Mouse (Mus musculus): Measurements from ENCODE around the gene Gm21970.
A peak's percentile ranks its signal among the peaks of the same experiment; 100 is the strongest.

Gene Gm21970

DNA sequence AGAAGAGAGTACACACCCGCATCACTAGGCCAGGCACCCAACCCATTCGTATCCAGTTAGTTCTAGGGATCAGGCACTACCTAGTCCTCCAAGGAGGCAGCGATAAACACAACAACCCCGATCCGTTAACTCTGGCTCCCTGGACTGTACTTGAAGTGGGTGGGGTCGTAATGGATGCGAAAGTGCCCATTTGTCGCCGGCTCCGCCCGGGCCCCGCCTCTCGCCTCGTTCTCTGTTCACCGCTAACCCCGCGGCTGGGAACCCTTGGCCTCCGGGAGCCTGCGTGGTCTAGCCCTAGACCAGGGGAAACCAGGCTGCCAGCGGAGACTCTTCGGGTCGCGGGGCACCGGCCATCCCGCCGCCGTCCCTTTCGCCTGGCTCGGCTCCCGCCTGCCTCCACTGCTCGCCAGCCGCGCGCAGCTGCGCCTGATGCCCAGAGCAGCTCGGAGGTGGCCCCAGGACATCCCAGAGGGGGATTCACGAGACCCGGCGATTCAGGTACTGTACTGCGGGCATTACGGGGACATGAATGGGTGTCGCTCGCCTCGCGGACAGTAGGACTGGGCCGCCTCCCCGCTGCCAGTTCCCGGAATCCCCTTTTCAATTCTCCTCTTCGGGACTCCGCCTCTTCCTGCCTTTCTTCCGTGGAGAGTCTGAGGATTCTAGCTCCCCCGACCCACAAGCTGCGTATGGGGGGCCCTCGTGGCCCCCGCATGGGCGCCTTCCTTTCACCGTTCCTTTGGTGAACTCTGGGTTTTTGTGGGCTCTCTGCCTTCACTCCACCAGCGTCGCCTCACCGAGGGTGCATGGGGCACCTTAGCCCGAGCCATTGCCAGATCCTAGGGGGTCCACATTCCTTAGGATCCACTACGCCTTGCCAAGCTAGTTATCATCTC is 18.7 kb upstream of the Gm21970 start, which contains the start of gene Ifnar2:
Gene Ifnar2 (plus strand): TSS at position 207 of the 896 bp plus-strand sequence.
- DNase-seq (ENCODE audit: low read depth, low spot score): peak; percentile 55

DNA sequence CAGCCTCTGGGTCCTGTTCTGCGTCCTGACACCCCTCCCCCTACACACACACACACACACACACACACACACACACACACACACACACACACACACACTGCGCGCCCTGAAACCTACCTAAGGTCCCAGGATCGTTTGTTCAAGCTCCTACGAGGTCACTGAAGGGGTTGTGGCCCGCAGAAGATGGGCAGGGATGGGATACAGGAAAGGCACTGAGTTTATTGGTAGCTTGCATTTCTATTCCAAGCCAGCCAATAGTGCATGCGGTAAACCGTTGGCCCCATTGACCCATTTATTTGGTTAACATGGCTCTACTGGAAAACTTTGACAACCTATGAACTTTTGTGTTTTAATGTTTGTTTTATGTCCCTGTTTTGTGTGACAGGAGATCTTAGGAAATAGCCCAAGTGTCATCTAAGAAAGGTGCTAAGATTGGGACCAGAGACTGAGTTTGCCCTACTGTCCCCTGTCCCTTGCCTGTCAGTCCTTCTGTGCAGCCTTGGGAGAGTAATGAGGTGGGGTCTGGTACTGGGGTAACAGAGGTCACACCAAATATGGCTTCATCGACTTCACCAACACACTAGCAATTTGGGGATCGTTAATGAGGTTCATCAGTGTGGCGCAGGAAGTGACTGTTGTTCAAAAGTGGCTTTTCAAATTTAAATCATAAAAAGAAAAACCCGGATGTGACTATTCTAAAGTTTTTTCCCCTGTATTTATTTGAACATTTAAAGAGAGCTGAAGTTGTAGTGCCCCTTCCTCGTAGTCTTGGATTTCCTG is 17.9 kb upstream of the Gm21970 start:
- no peak for DNase-seq (ENCODE audit: low read depth, low spot score)

DNA sequence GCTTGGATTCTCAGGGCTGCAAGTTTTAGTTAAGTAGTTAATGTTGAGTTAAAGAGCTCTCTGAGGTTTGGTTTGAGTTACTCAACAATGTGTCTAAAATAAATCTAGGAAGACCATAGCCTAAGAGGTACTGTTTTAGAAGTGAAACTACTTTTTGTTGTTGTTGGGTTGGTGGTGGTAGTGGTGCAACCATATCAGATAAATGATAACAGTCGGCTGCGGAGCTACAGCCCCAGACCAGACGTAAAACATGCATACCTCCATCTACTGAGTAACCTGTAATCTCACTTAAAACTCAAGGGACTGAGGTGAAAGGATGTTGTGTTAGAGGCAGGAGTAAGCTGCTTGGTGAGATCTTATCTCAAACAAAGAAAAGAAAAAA is 17.3 kb upstream of the Gm21970 start:
- no peak for DNase-seq (ENCODE audit: low read depth, low spot score)

DNA sequence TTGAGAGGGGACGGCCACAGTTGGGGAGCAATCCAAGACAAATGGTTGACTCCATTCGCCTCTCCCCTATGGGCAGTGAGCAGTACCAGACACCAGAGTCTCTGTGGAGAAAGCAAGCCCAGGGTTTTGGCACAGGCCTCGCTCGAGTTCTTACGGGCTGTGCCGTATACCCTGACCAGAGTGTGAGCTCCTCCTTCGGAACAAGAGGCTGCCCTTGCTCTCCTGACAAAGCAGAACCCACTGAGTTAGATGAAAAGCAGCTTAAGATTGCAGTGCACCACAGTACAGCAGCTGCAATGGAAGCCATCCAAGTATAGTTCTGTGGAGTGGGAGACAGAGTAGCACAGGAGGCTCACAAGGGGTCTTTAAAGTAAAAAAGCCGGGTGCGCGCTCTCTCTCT is 14.8 kb upstream of the Gm21970 start:
- no peak for DNase-seq (ENCODE audit: low read depth, low spot score)

DNA sequence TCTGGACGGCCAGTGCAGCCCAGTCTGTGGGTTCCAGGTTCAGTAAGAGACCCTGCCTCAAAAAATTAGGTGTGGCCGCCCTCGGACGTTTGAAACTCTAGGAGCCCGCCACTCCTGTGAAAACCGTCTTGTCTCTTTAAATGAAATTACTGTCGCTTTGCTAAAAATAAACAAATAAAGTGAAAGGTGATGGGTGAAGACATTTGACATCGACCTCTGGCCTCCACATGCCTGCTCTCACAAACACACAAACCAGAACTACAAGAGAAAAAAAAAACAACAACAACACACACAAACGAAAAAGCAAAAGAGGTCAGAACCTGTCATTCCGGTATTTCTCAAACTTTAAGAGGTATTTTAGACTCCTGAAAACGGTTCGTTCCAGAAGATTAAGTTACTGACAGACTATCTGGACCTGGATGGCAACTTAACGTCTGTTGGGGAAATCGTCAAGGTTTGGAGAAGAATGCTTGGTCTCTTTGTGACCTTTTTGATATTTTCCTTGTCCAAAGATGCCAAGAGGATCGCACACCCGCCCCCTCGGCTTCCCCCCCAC is 13.0 kb upstream of the Gm21970 start:
- DNase-seq (ENCODE audit: low read depth, low spot score): no peak

DNA sequence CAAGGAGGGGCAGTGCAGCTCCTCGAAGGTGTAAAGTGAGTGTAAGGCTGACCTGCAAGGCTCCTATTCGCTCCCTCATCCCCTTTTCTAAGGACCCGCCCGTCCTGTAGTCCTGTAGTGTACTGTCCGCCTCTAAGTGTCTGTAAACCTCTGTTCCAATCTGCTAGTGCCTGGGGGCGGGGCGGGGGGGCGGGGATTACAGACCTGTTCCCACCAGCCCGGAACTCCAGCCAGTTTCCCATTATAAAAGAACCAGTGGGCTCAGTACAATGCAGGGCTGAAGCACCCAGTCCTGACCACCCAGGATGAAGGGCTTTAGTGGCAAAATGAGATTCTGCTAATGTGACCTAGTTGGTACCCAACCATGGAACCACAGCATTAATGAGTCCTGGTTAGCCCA is 12.5 kb upstream of the Gm21970 start:
- no peak for DNase-seq (ENCODE audit: low read depth, low spot score)

DNA sequence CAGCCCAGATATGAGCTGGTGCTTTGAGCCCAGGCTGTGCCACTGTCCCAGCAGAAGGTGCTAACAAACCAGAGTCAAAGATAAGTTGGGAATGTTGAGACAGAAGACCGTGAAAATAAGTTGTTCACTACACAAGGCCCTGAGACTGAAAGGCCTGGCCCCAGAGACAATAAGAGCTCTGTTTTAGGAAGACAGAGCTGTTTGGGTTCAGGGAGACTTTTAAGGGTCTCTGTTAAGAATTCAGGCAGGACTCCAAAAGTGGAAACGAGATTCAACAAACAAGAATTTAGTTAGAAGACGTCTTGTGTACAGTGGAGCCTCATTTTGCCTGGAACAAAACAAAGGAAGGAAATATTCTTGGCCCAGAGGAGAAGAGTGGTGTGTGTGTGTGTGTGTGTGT is 12.1 kb upstream of the Gm21970 start:
- DNase-seq (ENCODE audit: low read depth, low spot score): no peak

DNA sequence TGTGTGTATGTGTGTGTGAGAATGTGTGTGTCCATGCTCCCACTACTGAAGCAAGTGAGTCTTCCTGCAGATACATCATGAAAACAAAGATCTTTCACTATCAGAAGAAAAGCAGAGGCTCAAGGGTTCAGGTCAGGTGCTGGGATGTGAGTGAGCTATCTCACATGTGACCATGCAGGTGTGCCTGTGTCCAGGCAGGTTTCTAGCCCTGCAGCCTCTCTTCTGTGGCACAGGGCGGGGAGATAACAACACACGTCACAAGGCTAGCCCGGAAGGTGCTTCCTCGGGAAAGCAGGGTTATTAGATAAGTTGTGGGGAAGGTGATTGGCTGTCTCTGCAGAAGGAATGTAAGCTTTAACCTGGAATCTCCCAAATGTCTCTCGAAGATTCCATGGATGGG is 11.4 kb upstream of the Gm21970 start:
- no peak for DNase-seq (ENCODE audit: low read depth, low spot score)

DNA sequence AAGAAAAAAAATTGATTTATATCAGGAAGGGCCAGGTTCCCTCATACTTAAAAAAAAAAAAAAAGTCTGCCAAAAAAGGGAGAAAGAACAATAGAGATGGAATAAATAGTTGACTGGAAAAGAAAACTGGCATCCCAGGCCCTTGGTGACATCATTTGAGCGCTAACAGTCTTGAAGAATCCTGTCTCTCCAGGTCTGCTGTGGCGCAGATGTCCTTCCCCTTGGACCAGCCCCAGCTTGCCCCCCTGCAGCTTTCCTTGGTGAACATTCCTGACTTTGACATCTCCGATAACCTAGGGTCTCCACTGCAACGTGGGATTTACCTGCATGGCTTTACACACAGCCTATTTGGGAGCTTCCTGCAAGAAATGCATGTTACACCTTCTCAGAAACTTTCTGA is 9.9 kb upstream of the Gm21970 start:
- DNase-seq (ENCODE audit: low read depth, low spot score): no peak

DNA sequence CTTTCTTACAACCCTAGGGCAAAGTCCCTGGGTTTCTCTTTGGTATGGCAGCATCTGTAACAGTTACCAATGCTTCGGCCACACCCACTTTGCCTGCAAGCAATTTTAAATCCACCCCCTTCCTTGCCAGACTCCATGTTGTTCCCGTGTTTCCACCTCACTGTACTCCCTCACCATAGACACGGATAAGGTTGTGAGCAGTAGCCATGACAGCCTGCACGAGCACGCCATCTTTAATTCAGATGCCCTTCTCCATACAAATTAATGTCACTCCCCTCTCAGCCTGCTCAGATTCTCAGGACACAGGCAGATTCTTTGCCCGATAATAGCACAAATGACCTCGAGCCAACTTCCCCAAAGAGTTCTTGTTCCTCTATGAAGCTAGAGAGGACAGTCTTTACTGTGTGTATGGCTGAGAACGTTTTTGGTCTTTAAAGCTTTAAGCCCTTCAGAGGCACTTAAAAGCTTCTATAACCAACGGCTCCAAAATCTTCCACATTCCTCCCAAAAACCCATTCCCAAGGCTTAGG is 9.2 kb upstream of the Gm21970 start:
- no peak for DNase-seq (ENCODE audit: low read depth, low spot score)

DNA sequence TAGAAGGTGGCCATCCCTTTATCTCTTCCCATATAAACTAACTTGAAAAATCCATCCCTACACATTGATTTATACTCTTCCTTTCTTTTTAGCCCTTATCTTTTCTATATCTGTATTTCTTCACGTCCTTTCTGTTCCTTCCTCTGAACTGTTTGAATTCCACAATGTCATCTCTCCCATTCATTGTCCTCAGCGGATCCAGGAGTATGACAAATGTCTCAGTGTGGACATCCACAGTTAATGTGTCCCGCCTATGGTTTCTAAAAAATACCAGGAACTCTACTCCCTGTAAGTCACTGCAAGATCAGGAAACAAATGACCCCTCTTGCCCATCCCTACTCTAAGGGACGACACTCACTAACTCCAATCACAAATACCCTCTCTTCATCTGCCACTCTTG is 7.3 kb upstream of the Gm21970 start:
- DNase-seq (ENCODE audit: low read depth, low spot score): no peak

DNA sequence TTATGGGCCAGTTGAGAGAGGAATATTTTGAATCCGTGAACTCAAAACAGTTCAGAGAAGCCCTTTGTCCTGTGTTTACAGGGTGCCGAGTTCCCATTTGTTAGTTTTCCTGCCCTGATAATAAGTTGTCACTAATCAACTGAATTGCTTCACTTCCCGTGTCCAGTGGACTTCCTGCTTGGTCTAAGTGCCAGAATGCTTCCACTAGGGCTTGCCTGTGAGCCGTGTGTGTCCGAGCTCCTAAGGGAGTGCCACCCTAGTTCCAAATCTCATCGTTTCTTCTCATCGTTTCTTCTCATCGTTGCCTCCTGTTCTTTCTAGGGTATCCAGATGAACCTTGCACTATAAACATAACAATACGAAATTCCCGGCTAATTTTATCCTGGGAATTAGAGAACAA is 5.9 kb upstream of the Gm21970 start:
- no peak for DNase-seq (ENCODE audit: low read depth, low spot score)

DNA sequence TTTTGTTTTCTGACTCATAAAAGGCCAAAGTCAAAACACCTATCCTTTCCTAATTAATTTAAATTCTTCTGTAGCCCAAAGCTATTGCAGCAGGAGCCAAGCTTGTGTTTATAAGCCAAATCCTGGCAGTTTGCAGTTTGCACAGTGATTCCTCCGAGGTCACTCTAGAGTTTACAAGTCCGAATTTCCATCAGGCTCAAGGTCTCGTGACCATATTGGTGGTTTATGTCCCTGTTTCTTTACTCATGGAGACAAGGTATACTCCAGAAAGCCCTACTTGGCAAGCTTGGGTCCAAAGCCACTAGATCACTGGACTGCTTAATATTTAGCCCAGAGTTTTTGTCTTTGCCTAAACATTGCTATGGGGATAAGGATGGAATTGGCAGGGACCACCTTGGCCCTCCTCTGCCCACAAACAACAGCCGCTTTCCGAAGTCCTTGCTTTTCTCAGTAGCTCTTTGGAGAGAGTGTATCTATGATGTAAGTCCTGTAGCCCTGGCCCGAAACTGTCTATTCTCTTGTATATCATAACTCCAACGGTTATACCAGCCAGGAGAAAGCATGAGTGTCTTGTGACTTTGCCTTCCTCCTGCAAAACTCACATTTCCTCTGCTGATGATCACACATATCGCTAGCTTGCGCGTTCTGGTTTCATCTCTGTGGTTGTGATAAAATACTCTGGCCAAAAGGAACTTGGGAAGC is 5.0 kb upstream of the Gm21970 start:
- DNase-seq (ENCODE audit: low read depth, low spot score): no peak

DNA sequence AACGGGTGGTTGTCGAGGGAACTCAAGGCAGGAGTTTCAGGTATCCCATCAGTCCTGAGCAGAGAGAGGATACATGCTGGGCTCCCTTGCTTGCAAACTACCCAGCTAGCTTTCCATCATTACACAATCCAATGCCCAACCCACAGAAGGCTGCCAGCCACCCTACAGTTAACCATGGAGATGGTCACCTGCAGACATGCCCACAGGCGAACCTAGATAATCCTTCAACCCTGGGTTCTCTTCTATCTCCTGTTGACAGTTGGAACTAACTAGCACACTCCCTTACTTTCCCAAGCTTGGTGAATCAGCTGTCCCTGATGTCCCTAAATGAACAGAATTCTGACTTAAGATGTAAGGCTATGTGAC is 4.4 kb upstream of the Gm21970 start:
- no peak for DNase-seq (ENCODE audit: low read depth, low spot score)

DNA sequence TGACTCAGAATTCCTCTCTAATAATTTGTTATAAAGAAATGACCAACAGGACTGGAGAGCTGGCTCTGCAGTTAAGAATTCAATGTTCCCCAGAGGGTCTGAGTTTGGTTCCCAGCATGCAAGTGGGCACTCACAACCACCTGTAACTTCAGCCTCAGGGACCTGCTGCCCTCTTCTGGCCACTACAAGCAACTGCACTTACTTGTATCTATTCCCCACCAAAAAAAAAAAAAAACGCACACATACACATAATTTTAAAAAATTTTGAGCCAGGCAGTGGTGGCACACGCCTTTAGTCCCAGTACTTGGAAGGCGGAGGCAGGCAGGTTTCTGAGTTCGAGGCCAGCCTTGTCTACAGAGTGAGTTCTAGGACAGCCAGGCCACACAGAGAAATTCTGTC is 1.4 kb upstream of the Gm21970 start:
- DNase-seq (ENCODE audit: low read depth, low spot score): no peak

DNA sequence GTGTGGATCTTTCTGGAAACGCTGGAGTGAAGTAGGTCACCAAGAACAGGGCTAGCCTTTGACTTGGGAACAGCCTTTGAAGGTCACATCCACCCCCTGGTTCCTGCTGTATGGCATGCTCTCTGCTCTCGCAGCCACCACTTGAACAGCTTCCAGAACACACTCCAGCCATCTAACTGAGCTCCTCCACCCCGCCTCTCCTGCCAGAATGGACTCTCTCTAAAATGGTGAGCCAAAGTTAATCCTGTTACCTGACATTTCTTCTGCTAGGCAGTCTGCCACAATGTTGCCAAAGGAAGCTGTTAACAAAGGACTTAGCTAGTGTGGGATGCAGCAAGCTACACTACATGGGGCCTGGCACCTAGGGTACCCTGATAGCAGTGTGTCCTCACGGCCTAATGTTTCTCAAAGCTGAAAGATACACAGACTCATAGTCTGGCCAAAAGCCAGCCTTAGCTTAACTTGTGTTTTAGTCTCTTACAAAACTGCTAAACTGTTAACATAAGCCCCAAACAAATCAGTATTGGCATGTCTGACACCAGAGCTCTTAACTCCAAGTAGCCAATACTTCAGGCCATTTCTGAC is 3.4 kb downstream of the Gm21970 start:
- DNase-seq (ENCODE audit: low read depth, low spot score): no peak

DNA sequence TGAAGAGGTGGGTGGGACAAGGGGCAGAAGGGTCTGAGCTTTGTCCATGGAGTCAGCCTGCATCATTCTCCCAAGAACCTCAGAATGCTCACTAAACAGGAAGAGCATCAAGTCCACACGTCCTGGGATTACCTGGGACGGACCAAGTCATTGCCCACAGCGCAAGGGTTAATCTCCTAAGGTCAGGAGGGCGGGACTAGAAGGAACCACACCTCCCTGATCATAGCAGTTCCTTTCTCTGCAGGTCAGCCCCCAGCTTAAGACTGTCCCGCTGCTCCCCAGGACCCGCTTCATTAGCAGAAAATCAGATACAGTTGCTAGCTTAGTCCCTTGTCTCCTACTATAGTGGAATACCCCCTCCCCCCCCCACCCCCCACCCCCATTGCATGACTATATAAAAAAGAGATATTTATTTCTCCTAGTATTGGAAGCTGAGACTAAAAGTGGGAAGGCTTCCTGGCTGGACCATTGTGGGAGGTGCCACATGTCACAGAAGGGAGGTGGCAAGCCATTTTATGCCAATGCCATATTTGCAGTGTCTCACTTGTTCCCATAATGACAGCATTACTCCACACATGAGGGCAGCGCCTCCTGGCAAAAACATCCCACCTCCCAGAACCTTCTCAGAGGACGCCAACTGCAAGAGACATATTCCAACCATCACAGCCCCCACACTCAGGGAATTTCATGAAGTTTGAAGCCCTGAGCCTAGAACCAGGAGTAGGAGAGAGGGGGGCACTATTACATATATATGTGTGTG is 4.3 kb downstream of the Gm21970 start:
- DNase-seq (ENCODE audit: low read depth, low spot score): no peak

DNA sequence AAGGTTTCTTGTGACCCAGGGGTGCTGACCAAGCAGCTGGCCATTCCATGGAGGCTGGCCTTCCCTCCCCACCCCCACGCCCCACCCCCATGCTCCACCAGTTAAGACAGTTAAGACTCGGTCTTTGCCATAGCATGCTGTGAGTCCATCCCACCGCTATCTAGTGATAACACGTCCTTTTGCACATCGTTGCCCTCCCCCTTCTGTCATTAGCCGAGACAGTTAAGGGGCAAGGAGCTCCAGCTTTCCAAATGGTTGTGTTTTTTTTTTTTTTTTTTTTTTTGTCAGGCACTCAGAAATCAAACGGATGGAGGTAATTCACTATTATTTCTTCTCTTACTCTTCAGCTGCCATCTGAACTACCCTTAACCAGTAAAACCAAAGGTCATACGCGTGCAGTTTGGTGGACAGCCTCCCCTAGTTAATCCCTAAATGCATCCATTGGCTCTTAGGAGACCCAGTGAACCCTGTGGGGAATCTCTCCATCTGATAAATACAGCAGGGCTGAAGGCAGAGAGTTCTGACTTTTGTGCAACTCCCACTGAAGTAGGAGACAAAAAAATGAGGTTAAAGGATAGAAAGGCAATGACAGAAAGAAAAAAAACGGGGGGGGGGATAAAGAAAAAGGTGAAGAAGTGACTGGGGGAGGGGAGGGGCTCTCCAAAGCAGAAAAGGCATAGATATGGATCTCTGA is 5.5 kb downstream of the Gm21970 start:
- DNase-seq (ENCODE audit: low read depth, low spot score): no peak

DNA sequence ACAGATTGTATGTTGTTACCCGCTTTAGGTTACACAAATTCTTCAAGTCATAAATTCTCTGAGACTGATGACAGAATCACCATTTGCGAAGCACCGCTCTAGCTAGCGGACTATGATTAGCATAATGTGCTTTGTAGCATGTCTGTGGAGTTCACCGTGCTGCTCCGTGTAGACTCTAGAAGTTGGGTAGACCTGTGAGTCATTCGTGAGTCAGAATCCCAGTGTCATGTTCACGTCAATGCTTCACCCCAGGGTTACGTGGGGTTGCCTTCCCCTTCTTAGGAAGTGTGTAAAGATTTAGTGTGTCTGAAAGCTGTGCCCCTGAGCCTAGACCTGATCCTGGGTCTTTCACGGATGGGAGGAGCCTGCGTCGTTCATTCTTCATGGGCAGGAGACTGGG is 6.5 kb downstream of the Gm21970 start:
- no peak for DNase-seq (ENCODE audit: low read depth, low spot score)

DNA sequence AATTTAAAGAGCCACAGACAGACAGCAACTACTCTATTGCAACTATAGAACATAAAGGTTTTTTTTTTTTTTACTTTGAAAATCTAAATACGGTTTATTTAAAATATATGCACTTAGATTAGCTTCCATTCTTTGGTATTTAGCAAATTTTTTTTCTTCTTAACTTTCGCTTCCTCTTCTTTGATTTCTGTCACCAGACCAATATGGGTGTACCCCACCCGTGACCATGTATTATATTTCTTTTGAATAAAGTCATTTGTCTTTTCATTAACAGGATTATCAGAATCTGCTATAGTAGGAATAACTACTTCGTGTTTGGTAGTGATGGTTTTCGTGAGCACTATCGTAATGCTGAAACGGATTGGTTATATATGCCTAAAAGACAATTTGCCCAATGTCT is 7.4 kb downstream of the Gm21970 start:
- no peak for DNase-seq (ENCODE audit: low read depth, low spot score)

Measured in telencephalon, adult 2 months (tissue).